Mouse (Mus musculus): ENCODE results near the gene Nsf.
"Not testable (repeated sequence)": the region's sequence is repeated elsewhere in the genome, so short reads cannot be mapped to it uniquely, and the experiment has no call there.

Nsf gene

DNA sequence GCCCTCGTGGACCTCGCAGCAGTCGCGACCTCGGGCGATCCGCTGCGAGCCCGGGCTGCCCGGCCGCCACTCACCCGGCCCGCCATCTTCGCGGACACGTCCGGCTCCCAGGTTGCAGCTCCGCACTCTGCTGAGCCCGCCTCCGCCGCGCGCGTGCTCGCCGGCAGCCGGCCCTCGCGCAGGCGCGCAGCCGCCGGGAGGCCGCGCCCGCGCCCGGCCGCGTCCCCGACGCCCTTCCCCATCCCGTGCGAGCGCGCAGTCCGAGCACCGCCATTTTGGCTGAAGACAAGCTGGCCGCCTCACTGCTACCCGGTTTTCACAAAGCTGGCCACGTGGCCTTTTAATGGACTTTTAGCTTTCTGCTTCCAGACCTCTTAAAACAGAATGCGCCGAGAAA lies at the start of gene Nsf:
TSS of gene Nsf (minus strand) at position 161 of the 397 bp plus-strand sequence.
- DNase-seq (ENCODE audit: low read depth, low spot score) = peak; percentile 77

DNA sequence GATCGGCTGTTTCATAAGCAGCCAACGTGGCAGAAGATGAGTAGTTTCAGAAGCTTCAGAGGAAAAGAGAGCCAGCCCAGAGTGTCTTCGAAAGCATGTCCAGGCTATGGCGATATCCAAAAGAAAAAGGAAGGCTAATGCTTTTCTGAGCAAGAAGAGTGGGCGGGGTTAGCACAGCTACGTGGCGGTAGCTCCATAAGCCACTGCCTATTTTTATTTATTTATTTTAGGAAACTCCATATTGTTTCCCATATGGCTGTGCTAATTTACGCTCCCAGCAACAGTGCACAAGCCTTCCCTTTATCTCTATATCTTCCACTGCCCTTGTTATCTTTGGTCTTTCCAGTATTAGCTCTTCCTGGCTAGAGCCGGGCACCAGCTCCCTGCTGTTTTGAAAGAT lies 49.5 kb upstream of the Nsf start:
- DNase-seq (ENCODE audit: low read depth, low spot score) = no peak

DNA sequence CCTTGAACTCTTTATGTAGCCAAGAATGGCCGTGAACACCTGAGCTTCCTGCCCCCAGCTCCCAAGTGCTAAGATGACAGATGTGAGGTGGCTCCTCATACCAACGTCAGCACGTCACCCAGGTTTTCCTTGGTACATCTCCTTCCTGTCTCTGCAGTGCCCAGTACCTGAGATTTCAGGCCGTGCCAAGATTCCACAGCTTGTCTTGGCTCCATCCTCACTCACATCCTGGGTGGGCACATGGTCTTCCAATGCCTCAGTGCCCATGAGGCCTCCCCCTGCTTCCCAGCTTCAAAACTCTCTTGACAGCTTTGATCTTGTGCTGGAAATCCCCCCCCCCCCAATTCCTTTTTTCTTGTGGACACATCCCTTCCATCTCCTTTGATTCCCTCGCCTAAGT lies 48.3 kb upstream of the Nsf start:
- DNase-seq (ENCODE audit: low read depth, low spot score) = no peak

DNA sequence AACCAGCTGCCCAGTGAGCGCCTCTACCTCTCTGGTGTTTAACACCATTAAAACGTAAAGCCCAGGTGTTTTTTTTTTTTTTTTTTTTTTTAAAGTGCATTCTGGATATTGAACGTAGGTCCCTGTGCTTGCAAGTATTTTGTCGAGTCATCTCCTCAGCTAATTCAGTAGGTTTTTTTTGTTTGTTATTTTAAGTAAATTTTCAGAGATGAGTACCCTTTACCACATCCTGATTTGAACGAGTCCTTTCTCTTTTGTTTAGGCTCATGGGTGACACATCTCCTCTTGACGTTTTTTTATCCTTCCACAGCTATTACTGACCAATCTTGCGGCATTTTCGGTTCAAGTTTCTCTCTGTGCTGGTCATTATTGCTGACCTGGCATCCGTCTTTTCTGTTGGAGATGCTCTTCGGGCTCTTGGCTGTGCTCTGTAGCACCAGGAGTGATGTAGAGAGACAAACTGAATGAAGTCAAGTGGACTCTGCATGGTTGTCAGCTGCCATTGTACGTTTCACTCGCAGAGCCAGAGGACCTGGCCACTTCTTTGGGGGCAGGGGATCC lies 47.6 kb upstream of the Nsf start:
- DNase-seq (ENCODE audit: low read depth, low spot score) = no peak

DNA sequence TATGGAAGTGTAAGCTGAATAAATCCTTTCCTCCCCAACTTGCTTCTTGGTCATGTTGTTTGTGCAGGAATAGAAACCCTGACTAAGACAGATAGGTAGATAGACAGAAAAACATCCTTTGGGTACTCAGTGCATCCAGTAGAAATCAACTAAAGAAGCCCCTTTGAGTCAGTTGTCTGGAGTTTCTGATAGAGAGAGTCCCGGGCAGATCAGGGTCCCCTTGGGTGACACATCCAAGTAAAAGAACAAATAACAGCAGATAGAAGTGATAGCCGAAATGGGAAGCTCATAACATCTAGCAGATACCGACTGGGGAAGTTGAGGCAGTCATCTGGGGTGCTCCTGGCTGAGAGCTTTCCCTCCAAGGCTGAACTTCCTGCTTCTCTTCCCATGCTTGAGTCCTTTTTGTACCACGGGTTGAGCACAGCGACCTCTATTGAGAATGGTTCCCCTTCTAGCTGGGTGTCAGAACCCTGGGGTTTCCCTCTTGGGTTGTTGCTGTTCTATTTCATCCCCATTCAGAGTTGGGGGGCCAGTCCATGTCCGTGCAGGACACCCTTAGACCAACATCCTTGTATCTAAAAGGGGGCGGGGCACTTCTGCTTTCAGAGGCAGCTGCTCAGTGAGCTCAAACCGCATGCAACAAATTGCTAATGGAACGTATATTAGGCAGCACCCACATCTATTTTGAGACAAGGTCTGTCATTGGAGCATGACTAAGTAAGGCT lies 47.0 kb upstream of the Nsf start:
- DNase-seq (ENCODE audit: low read depth, low spot score) = no peak

DNA sequence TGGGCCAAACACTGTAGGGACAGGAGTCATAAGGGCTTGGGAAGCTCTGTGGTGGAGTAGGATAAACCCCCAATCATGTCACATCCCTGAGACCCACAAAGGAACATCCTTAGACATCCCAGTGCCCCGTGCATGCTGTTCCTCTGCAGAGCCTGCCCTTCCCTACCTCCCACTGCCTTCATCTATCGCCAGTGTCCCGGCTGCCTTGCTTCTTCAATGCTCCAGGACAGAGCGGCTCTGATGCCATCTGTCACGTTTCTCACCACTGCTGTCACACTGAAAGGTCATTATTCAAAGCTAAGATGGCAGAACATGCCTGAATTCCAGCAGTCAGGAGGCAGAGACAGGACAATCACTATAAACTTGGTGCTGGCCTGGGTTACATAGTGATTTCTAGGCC lies 44.9 kb upstream of the Nsf start:
- no peak for DNase-seq (ENCODE audit: low read depth, low spot score)

DNA sequence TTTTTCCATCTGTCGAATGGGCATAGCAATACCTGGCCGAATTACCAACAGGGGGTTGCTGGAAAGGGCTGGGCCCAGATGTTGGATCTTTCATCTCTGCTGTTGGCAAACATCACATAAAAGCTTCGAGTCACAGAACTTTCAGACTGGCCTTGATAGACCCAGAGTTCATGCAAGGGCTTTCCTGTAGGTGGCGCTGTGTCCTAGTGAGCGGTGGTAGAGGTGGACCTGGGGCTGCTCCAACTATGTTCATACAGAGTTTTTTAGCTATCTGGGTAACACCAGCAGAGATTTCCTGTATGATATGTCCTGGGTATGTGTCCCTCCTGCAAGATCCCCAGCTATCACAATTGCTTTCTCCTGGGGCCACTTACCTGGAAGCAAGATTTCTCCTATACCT lies 43.5 kb upstream of the Nsf start:
- peak; percentile 40 for DNase-seq (ENCODE audit: low read depth, low spot score)

DNA sequence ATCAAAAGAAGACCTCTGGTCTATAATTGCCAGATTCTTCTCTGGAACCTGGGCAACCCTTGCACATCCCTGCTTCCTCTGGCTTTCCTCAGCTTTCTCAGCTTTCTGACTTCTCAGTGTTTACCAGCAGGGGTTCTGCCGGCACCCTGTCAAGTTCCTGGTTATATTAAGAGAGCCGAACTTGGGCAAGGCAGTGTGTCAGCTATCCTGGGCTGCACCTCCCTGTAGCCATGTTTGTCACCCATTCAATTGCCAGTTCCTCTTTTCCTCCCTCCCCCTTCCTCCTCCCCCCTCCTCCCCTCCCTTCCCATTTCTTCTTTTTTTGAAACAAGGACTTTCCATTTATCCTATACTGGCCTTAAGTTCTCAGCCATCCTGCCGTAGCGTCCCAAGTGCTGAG lies 38.8 kb upstream of the Nsf start:
- DNase-seq (ENCODE audit: low read depth, low spot score) = no peak

DNA sequence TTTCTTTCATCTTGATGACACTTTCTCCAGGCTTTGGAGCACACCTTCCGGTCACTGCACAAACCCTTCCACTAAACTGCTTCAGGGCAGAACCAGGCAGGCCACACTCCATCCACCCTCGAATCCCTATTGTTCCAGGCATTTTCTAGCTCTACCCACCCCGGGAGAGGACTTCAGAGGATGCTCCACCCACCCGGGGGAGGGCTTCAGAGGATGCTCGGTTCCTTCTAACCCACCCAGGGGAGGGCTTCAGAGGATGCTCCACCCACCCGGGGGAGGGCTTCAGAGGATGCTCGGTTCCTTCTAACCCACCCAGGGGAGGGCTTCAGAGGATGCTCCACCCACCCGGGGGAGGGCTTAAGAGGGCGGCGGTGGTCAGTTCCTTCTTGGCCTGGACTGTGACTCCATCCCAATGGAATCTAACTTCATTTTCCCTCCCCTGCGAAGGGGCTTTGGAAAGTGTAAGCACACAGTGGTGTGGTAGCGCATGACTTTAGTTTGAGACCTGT lies 36.2 kb upstream of the Nsf start:
- DNase-seq (ENCODE audit: low read depth, low spot score) = not testable (repeated sequence)

DNA sequence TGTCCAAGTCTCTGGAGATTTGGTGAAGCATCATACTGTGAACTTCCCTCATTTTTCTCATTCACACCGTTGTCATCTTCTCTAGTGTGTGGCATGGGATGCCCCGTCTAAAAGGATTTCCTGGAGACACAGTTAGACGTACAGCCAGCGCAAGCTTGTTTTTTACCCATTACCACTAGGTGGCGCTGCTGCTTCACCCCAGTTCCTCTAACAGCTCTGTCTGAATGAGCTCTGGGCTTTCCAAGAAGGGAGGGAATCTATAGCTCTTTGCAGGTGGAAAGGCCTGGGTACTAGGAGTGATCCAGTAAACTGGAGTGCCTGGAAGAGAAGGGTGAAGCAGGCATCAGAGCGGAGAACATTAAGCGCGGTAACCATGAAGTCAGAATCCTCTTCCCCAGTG lies 33.6 kb upstream of the Nsf start:
- DNase-seq (ENCODE audit: low read depth, low spot score) = peak; percentile 66

DNA sequence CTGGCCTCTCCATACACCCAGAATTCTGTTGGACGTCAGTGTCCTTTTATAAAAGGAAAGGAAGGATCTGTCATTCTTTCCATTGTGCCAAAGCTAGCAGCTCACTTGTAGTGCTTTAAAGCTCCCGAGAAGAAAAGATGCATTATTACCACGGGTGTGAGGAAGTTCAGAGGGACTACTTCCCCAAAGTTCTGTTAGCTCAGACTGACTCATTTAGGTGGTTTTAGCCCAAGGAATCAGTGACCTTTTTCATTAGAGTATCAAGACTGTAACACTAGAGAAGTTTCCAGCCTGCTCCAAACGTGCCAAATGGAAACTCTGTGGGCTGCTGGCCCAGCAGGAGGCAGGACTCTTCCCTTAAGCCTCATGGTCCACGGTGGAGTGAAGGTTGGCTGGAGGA lies 30.2 kb upstream of the Nsf start:
- no peak for DNase-seq (ENCODE audit: low read depth, low spot score)

DNA sequence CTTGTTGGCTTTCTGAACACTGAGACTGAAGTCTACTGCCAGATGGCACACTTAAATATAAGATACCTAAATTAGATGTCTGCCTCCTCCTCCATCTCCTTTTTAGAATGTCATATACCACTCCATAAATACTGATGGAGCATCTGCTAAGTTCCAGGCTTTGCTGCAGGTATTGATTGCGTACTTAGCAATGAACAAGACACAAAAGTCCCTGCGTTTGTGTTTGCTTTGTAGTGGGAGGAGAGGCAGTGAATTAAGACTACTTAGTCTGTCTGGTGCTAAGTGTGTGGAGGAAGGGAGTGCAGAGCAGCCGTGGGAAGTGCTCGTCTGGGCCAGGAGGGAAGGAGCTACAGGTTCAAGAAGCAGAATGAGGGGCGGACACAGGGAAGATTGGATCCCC lies 28.0 kb upstream of the Nsf start:
- DNase-seq (ENCODE audit: low read depth, low spot score) = no peak

DNA sequence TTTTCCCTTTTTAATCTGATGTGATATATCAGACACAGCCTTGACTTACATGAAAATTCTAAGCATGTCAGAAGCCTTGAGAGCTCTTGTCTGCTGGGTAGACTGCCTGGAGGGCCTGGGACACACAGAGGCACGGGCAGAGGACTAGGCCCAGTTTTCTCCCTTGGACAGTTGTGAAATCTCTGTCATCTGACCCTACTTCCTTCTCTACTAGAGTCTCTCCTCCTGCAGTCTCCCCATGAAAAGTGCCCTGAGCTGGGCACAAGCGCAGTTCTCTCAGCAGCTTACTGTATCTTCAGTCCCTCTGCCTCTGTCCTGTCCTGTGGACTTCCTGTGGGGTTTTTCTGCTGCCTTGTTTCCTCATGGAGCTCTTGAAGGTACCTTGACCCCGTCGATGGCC lies 25.5 kb upstream of the Nsf start:
- DNase-seq (ENCODE audit: low read depth, low spot score) = no peak

DNA sequence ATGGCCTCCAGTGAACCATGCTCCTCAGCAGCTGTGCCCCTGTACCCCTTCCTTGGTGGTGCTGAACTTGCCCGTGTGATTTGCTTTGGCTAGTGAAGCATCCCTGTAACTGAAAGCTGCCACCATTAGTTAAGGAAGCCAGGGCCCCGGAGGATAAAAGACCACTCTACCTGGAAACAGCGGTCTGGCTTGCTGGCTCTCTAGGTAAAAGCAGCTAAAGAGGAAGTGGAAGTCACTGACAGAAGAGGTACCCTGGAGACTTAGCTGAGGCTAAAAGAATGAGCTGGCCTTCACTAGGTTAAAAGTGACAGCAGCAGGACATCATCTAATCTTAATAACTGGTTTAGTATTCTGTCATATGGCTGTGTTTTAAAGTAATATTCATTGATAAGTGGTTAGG lies 17.0 kb upstream of the Nsf start:
- DNase-seq (ENCODE audit: low read depth, low spot score) = no peak

DNA sequence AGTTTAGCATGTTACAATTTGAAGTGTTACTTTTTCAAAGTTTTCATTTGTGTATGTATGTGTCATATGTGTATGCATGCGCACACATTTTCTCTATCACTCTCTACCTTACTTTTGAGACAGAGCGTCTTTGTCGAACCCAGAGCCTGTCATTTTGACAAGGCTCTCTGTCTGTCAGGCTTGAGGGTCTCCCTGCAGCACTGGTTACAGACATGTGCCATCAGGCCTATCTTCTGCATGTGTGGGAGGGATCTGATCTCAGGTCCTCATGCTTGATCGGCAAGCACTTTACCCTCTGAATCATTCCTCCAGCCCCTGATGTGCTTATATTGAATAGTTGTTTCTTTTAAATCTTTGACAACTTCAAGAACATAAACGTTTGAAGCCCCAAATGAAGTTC lies 15.4 kb upstream of the Nsf start:
- DNase-seq (ENCODE audit: low read depth, low spot score) = no peak

DNA sequence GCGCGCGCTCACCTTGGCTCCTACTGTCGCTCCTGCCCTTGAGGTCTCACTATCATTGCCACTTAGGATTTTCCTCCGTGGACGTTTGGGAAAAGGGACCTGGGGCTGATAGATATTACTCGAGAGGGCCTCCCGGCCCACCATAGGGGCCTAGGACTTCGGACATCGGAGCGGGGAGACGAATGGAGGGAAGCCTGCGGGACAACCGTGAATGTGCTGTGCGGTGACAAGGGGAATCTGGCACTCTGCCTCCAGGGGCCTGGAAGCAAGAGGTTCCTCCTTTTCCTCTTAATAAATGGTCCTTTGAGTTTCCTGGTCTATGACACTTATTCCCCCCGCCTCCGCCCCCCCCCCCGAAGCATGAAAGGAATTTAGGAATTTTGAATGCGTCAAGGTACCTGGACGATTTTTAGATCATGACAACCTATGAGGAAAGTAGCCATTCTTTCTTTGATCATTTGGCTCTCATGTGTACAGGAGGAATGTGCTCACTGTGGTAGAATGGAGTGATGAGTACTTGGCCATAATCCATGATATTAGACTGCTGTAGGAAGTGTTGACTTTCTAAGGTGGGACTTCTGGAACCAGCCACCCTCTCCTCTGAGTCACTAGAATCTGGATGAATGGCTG lies 13.4 kb upstream of the Nsf start:
- DNase-seq (ENCODE audit: low read depth, low spot score) = no peak

DNA sequence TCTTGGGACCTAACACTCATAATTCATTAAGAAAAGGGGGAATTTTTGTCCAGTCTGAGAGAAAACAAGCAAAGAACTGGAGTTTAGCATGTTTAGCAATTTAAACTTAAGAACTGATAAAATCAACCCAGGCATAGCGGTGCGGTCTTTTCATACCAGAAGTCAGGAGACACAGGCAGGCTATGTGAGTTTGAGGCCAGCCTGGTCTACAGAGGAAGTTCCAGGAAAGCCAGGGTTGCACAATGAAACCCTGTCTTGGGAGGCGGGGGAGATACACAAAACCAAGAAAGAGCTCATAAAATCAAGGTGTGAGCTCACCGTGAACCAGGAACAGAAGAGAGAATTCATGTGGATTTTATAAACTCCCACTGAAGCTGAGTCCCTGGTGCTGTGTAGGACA lies 3.0 kb upstream of the Nsf start:
- no peak for DNase-seq (ENCODE audit: low read depth, low spot score)

DNA sequence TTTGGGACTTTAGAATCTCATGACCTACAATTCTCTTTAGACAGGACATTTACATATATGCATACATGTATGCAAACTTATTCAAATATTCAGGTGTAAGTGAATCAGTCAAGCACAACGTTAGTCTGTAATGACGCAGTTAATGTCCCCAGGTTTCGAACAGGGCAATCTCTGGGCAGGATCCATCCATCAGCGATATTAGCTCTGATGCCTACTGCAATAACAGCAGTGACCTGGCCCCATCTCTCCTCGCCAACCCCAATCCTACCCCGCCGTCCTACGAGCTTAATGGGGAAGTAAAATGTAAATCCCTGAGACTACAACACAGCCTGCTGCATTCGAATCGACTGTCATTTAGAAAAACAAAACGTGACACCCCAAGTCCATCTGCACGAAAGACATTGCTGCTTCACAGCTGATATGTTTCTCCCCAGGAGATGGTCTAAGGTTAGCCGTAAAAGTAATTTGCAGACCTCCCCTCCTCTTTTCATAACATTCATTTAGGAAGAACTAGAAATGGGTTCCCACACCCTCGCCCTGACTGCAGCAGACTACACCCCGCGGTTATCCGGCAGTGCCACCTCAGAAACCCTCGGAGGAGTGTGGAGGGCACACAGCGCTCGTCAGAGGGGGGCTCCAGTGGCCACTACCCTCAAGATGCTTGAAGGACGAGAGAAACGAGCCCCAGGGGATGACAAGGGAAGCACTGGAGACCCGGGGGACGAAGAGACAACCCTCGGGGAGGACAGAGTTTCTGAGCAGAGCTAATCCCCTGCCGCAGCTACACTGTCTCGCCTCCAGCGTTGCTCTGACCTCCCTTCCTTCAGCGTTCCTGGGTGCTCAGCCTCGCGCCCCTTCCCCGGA lies 592 bp downstream of the Nsf start:
- no peak for DNase-seq (ENCODE audit: low read depth, low spot score)

DNA sequence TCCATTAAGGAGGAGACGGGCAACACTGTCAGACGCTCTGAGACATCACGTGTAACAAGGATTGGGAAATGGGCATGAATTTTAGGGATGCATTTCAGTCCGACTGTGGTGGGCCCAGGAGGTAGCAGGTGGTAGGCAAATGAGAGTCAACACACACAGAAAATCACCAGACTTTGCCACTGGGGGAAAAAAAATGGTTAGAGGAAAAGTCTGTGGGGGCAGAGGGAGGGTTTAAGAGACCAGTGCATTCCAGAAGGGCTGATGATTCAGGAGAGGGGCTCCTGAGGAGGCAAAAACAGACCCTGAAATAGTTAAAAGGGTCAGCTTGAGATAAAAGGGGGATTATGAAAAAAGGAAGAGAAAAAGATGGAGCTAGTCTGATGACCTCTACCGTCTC lies 1.2 kb downstream of the Nsf start:
- DNase-seq (ENCODE audit: low read depth, low spot score) = no peak

DNA sequence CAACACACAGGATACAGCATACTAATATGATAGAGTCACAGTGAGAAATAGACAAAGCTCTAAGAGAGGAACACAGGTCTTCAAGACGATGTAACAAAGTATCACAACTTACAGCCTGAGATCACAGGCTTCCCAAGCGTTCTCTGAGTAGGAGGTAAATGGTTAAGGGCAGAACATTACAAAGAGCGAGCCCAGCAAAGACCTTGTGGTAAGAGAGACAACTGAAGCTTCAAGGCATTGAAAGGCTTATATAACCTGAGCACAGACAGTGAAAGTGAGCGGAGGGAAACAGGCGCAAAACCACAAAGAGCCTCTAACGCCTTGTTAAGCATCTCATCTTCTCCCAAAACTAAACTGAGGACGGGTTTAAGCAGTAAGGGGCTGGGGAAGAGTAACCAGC lies 2.8 kb downstream of the Nsf start:
- DNase-seq (ENCODE audit: low read depth, low spot score) = no peak

DNA sequence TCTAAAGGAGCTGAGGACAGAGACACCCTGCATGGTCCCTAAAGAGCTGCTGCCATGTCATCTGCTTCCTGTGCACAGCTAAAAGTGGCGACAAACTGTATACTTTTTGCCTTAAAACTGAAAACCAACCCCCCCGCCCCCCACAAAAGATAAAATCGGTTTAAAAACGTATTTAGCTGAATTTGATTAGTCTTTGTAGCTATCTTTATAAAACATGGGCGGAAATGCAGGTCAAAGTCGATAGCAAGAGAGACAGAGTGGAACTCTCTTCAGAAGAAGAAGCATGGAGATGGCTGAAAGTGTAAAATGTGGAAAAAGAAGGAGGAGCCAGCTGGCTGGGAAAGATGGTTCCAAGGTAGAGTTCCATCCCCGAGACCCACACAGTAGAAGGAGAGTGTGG lies 4.9 kb downstream of the Nsf start:
- DNase-seq (ENCODE audit: low read depth, low spot score) = no peak

DNA sequence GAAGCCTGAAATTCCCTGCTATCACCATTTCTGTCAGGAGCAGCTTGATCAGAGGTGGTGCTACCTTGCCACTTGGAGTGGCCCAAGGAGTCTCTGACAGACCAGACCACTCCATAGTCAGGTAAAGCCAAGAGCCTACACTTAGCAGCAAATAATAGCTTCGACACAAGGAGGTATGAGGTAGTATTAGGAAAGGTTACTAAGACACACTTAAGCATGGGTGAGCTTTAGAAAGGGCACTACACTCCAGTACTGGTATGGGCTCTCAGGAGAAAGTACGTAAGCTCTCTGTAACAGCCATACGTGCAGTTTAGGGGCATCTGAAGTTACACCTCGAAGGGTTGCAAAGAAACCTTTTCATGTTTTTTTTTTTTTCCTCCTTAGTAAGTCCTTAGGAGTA lies 11.1 kb downstream of the Nsf start:
- no peak for DNase-seq (ENCODE audit: low read depth, low spot score)
